Mouse (Mus musculus) T-helper 1 cell (primary cell): ENCODE measurements around the gene Otub1.

Source experiments
- in situ Hi-C: fragments of 300-600 bp; cut with MboI, MseI; formaldehyde crosslinking; loops from one replicate; pipeline ENCODE4 v1.15.1; 2025; ENCODE audit warnings: high pct_unique_total_duplicates

The Otub1 gene

GRCm38 (mm10) chr19:7209907-7210646 is 4.0 kb upstream of the Otub1 start:
- in situ Hi-C loops, result no loop called here

GRCm38 (mm10) chr19:7205326-7205725 is 790 bp downstream of the Otub1 start:
- in situ Hi-C loops, result no loop called here

- in situ Hi-C loops, result no loop called here
Observed at GRCm38 (mm10) chr19:7204898-7205297, 1.2 kb downstream of the Otub1 start.

GRCm38 (mm10) chr19:7200427-7200826 is 5.7 kb downstream of the Otub1 start:
- in situ Hi-C loops, result no loop called here

GRCm38 (mm10) chr19:7199089-7199488 is 7.0 kb downstream of the Otub1 start:
- in situ Hi-C loops, result loop anchor here (10.0 kb wide), 1 partner anchor 134 kb away; no protein-coding TSS in a partner anchor

GRCm38 (mm10) chr19:7197445-7197844 is 8.7 kb downstream of the Otub1 start:
- in situ Hi-C loops, result loop anchor here (10.0 kb wide), 1 partner anchor 133 kb away; no protein-coding TSS in a partner anchor

- in situ Hi-C loops, result loop anchor here (10.0 kb wide), 1 partner anchor 132 kb away; no protein-coding TSS in a partner anchor
Observed at GRCm38 (mm10) chr19:7196741-7197270, 9.3 kb downstream of the Otub1 start.

GRCm38 (mm10) chr19:7195900-7196728 is 10.0 kb downstream of the Otub1 start:
- in situ Hi-C loops, result loop anchor here (10.0 kb wide), 1 partner anchor 131 kb away; no protein-coding TSS in a partner anchor

GRCm38 (mm10) chr19:7192561-7192967 is 13.6 kb downstream of the Otub1 start:
- in situ Hi-C loops, result loop anchor here (10.0 kb wide), 1 partner anchor 128 kb away; no protein-coding TSS in a partner anchor

GRCm38 (mm10) chr19:7191639-7192038 is 14.5 kb downstream of the Otub1 start:
- in situ Hi-C loops, result loop anchor here (10.0 kb wide), 1 partner anchor 127 kb away; no protein-coding TSS in a partner anchor

GRCm38 (mm10) chr19:7190986-7191385 is 15.1 kb downstream of the Otub1 start:
- in situ Hi-C loops, result loop anchor here (10.0 kb wide), 1 partner anchor 126 kb away; no protein-coding TSS in a partner anchor

- in situ Hi-C loops, result loop anchor here (10.0 kb wide), 1 partner anchor 514 kb away; no protein-coding TSS in a partner anchor
Observed at GRCm38 (mm10) chr19:7189026-7189425, 17.1 kb downstream of the Otub1 start.

- in situ Hi-C loops, result loop anchor here (10.0 kb wide), 1 partner anchor 512 kb away; no protein-coding TSS in a partner anchor
Observed at GRCm38 (mm10) chr19:7187157-7187556, 19.0 kb downstream of the Otub1 start.

GRCm38 (mm10) chr19:7185715-7186291 is 20.3 kb downstream of the Otub1 start:
- in situ Hi-C loops, result loop anchor here (10.0 kb wide), 1 partner anchor 511 kb away; no protein-coding TSS in a partner anchor

- in situ Hi-C loops, result loop anchor here (10.0 kb wide), 1 partner anchor 510 kb away; no protein-coding TSS in a partner anchor
Observed at GRCm38 (mm10) chr19:7185059-7185458, 21.1 kb downstream of the Otub1 start.

GRCm38 (mm10) chr19:7183419-7183818 is 22.7 kb downstream of the Otub1 start:
- in situ Hi-C loops, result loop anchor here (10.0 kb wide), 1 partner anchor 509 kb away; no protein-coding TSS in a partner anchor

GRCm38 (mm10) chr19:7182273-7182949 is 23.7 kb downstream of the Otub1 start:
- in situ Hi-C loops, result loop anchor here (10.0 kb wide), 1 partner anchor 508 kb away; no protein-coding TSS in a partner anchor

- in situ Hi-C loops, result loop anchor here (10.0 kb wide), 1 partner anchor 507 kb away; no protein-coding TSS in a partner anchor
Observed at GRCm38 (mm10) chr19:7181496-7181895, 24.6 kb downstream of the Otub1 start.

- in situ Hi-C loops, result loop anchor here (10.0 kb wide), 1 partner anchor 506 kb away; no protein-coding TSS in a partner anchor
Observed at GRCm38 (mm10) chr19:7180756-7181405, 25.2 kb downstream of the Otub1 start.
